Mouse (Mus musculus): ENCODE measurements around the gene Entpd3. TPM values are rescaled to one million over a fixed set of nuclear protein-coding genes. Genes with fewer than 3 reads are reported as not detected.

The Entpd3 gene
- polyA plus RNA-seq, 1 experiment = not detected

Other genes with a start within 250 kb of the Entpd3 start
- gene Myrip, start 238.3 kb upstream of the Entpd3 start, polyA plus RNA-seq (2012; ENCODE audit: insufficient read depth, insufficient read length, missing spikeins) = 1.1 and 1.8 TPM in 2 replicates
- 46.0 and 50.9 TPM in 2 replicates for gene Eif1b, start 47.6 kb upstream of the Entpd3 start, polyA plus RNA-seq (2012; ENCODE audit: insufficient read depth, insufficient read length, missing spikeins)
- 403 and 404 TPM in 2 replicates for gene Rpl14, start 31.6 kb downstream of the Entpd3 start, polyA plus RNA-seq (2012; ENCODE audit: insufficient read depth, insufficient read length, missing spikeins)